Mouse (Mus musculus) lung, postnatal 0 days (tissue): ENCODE results near the gene Chmp3. TPM values are rescaled to one million over a fixed set of nuclear protein-coding genes. Genes with fewer than 3 reads are reported as not detected.
A peak's percentile ranks its signal among the peaks of the same experiment; 100 is the strongest.

Experiments used
- ATAC-seq: fragments of 200-750 bp; cut with Nextera tagmentation; 2 replicates; pipeline ENCODE4 v1.8.0; 2017; ENCODE audit warnings: moderate library complexity
- DNase-seq: peaks from one replicate; pipeline ENCODE4 v3.0.0-alpha.2; 2016; ENCODE audit warnings: low spot score
- H3K27ac ChIP-seq: fragments of 300-500 bp; sonication (generic); 2 replicates; pipeline ENCODE4 v1.5.1; 2014; ENCODE audit warnings: antibody characterized with exemption, mild to moderate bottlenecking, low read length, mixed read lengths
- H3K27me3 ChIP-seq: fragments of 300-500 bp; sonication (generic); replicated peaks from 2 replicates; pipeline ENCODE4 v1.6.1; 2014; ENCODE audit warnings: low read length, mixed read lengths; ENCODE audit not compliant: insufficient read depth
- H3K36me3 ChIP-seq: fragments of 300-500 bp; sonication (generic); 2 replicates; pipeline ENCODE4 v1.6.1; 2014; ENCODE audit warnings: low read length, mixed read lengths; ENCODE audit not compliant: insufficient read depth
- H3K4me1 ChIP-seq: fragments of 300-500 bp; sonication (generic); 2 replicates; pipeline ENCODE4 v1.6.1; 2014; ENCODE audit warnings: antibody characterized with exemption, low read depth, low read length, mixed read lengths; ENCODE audit not compliant: insufficient read depth
- H3K4me2 ChIP-seq: fragments of 300-500 bp; sonication (generic); replicated peaks from 2 replicates; pipeline ENCODE4 v1.6.1; 2014; ENCODE audit warnings: low read depth, mild to moderate bottlenecking, low read length, moderate library complexity, mixed read lengths
- H3K4me3 ChIP-seq: fragments of 300-500 bp; sonication (generic); 2 replicates; pipeline ENCODE4 v1.5.1; 2014; ENCODE audit warnings: low read depth, low read length
- H3K9ac ChIP-seq: fragments of 300-500 bp; sonication (generic); replicated peaks from 2 replicates; pipeline ENCODE4 v1.6.1; 2014; ENCODE audit warnings: low read depth, mild to moderate bottlenecking
- H3K9me3 ChIP-seq: fragments of 300-500 bp; sonication (generic); 2 replicates; pipeline ENCODE4 v1.6.1; 2016; ENCODE audit warnings: low read length, mixed read lengths
- CTCF ChIP-seq: IDR thresholded peaks from 2 replicates; pipeline ENCODE4 v1.5.1; 2016; ENCODE audit warnings: antibody characterized with exemption, mild to moderate bottlenecking
- EP300 ChIP-seq: IDR thresholded peaks from 2 replicates; pipeline ENCODE4 v1.6.1; 2016; ENCODE audit warnings: antibody characterized with exemption, mild to moderate bottlenecking, control low read depth
- WGBS: fragments of 180-500 bp; shearing (Covaris S2); extraction: QIAGEN DNeasy Blood & Tissue Kit; methylation state at CpG from one replicate; pipeline ENCODE4 v1.1.7; 2014; 5-methylcytosine and 5-hydroxymethylcytosine counted together
- polyA plus RNA-seq: library from polyadenylated mRNA; unstranded; fragments of >200 nt; fragmentation: Nextera tagmentation; extraction: Ambion mirVana; gene quantifications from 2 replicates; pipeline ENCODE4 v1.2.1, GENCODE M21; 2015

Gene Chmp3
- polyA plus RNA-seq, 1 experiment from 2014 or later = 83.4 TPM

DNA sequence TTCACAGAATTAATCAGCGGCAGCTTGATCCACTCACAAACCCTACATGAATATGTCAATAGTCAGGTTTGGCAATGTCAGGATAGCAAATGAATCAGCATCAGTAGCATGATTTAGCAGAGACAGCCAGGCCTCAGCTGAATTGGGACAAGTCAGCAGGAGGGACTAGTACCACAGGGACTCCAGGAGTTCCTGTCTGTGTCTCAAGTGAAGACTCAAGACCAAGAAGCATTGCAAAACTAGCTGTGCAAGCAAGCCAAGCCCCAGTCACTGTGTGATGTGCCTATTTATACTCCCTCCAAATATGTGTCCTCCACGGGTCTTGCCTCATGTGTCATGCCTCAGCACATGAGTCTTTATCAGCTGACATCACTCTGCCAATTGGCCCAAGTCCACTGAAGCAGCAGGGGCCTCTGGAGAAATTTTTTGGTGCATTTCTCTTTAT lies 11.9 kb downstream of the Chmp3 start:
- WGBS = 64% methylated on average over 2 of the region's 2 CpGs
- ATAC-seq = peak; percentile 41; the same call in 1 of the 2 replicates
- H3K27me3 ChIP-seq = no peaks in the 10 kb centered on the region

DNA sequence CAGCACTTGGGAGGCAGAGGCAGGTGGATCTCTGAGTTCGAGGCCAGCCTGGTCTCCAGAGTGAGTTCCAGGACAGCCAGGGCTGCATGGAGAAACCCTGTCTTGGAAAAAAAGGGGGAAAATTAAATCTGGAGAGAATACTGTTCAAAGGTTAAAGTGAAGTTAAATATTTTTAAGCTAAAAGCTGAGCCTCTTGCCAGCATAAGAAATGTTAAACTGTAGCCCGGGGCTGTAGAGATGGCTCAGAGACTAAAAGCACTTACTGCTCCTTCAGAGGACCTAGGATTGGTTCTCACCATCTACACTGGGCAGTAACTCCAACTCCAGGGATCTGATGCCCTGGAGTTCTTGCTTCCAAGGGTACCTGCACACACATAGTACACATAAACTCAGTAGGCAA lies 13.2 kb downstream of the Chmp3 start:
- WGBS = 91% methylated on average over 2 of the region's 2 CpGs
- no peak for TF ChIP-seq EP300
- TF ChIP-seq CTCF = no peak
- H3K9ac ChIP-seq = no peak overlapping the region
- H3K27me3 ChIP-seq = no peaks in the 10 kb centered on the region
- H3K4me3 ChIP-seq = no peak overlapping the region
- peaks cover 6% of the 10 kb centered on the region; the same call in 1 of the 2 replicates for H3K36me3 ChIP-seq
- H3K4me1 ChIP-seq = no peaks in the 10 kb centered on the region
- no peak overlapping the region for H3K27ac ChIP-seq
- no peak overlapping the region for H3K4me2 ChIP-seq
- H3K9me3 ChIP-seq = no peaks in the 10 kb centered on the region
- no peak for ATAC-seq
- no peak for DNase-seq

More for the DNA sequence above, 11.9 kb downstream of the Chmp3 start:
- Histone ChIP-seq H3K9ac (no peak overlapping the region), H3K4me3 (no peak overlapping the region), H3K4me1 (no peaks in the 10 kb centered on the region), H3K27ac (no peak overlapping the region), H3K4me2 (no peak overlapping the region), H3K9me3 (no peaks in the 10 kb centered on the region), H3K36me3 (peaks cover 3% of the 10 kb centered on the region; the same call in 1 of the 2 replicates)
- DNase-seq = peak; percentile 11
- TF ChIP-seq EP300 = no peak
- no peak for TF ChIP-seq CTCF

DNA sequence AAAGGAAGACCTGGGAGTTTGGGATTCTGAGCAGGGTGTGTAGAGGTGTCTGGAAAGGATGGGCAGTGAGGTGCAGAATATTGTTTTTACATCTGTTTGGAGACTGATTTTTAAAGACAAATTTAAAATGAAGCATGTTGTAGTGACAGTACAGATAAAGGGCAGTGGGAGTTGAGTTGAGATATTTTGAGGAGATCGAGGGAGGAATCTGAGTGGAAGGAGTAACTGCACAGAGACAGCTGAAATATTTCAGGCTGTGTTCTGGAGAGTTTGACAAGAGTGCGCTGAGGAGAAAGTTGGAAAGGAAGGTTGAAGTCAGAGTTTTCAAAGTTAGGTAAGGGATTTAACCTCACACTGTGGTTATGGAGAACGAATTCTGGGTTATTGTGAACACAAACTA lies 25.0 kb downstream of the Chmp3 start:
- Histone ChIP-seq H3K27ac (no peak overlapping the region), H3K4me3 (no peak overlapping the region), H3K36me3 (no peaks in the 10 kb centered on the region; the same call in 1 of the 2 replicates), H3K9me3 (no peaks in the 10 kb centered on the region), H3K27me3 (no peaks in the 10 kb centered on the region), H3K9ac (no peak overlapping the region), H3K4me2 (no peak overlapping the region), H3K4me1 (no peaks in the 10 kb centered on the region)
- DNase-seq = no peak
- WGBS = 78% methylated on average over 3 of the region's 3 CpGs
- TF ChIP-seq CTCF (no peak), EP300 (no peak)
- ATAC-seq = no peak

DNA sequence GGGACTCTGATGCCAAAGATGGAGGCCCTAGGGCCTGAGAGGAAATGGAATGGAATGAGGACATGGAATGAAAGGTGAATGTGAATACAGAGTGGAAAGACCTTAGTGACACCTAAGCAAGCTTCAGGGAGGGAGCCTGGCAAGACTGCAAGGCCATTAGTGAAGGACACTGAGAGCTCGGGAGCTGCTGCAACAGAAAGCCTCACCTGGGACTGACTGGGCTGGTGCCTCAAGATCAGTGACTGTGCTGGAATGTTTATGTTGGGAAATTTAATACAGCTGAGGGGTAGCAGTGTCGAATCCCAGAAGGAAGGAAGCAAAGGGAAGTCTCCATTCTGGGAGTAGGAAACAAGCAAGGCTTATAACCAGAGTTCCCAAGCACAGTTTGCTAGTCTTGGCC lies 25.4 kb downstream of the Chmp3 start:
- 42% methylated on average over 2 of the region's 2 CpGs for WGBS

DNA sequence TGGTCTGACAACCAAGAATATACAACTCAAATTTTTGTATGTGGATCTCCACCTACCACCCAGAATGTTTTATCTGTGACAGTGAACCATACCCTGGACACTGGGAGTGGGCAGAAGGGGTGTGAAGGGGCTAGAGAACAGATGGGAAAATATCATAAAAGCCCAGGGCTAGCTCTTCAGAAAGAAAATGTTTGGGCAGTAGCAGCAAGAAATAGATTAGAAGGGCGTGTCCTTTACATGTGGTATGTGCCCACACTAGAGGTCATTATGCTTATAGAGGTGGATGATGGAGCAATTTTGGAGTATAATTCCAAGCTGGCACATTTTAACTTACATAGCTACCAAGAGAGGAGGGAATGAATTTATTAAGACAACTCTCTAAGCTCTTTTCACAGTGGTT lies 31.8 kb downstream of the Chmp3 start:
- Histone ChIP-seq H3K9me3 (no peaks in the 10 kb centered on the region), H3K4me3 (no peak overlapping the region), H3K27me3 (no peaks in the 10 kb centered on the region), H3K4me2 (no peak overlapping the region), H3K4me1 (no peaks in the 10 kb centered on the region), H3K9ac (no peak overlapping the region), H3K27ac (no peak overlapping the region), H3K36me3 (no peaks in the 10 kb centered on the region; the same call in 1 of the 2 replicates)
- TF ChIP-seq CTCF = no peak
- no peak for TF ChIP-seq EP300
- 91% methylated on average over 1 of the region's 1 CpGs for WGBS
- ATAC-seq (no peak), DNase-seq (no peak)

More for the DNA sequence above, 25.4 kb downstream of the Chmp3 start:
- H3K9me3 ChIP-seq = no peaks in the 10 kb centered on the region
- no peaks in the 10 kb centered on the region for H3K27me3 ChIP-seq
- no peak overlapping the region for H3K9ac ChIP-seq
- H3K4me1 ChIP-seq = no peaks in the 10 kb centered on the region
- TF ChIP-seq EP300 (no peak), CTCF (no peak)
- ATAC-seq = no peak
- no peak overlapping the region for H3K27ac ChIP-seq
- no peak overlapping the region for H3K4me3 ChIP-seq
- H3K4me2 ChIP-seq = no peak overlapping the region
- H3K36me3 ChIP-seq = no peaks in the 10 kb centered on the region; the same call in 1 of the 2 replicates
- no peak for DNase-seq

DNA sequence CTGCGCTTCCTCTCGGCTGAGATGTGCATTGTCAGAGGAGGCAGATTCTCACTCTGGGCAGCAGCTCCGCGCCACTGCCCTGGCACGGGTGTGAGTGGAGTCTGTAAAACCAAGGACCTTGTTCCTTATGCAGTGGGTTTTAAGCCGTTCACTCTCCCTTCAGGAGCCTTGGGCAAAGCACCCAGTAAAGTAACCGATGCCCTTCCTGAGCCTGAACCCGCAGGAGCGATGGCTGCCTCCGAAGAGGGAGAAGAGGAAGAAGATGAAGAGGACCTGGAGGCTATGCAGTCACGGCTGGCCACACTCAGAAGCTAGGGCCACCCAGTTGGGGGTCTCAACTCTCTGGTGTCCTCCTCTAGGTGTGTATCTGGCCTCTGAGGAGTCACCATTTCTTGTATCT lies 35.9 kb downstream of the Chmp3 start:
- H3K27me3 ChIP-seq = no peaks in the 10 kb centered on the region
- TF ChIP-seq EP300 (no peak), CTCF (no peak)
- H3K9me3 ChIP-seq = no peaks in the 10 kb centered on the region
- no peak overlapping the region for H3K9ac ChIP-seq
- peaks cover 6% of the 10 kb centered on the region; the same call in 1 of the 2 replicates for H3K36me3 ChIP-seq
- H3K4me2 ChIP-seq = no peak overlapping the region
- no peak for DNase-seq
- H3K4me1 ChIP-seq = no peaks in the 10 kb centered on the region
- H3K27ac ChIP-seq = no peak overlapping the region
- H3K4me3 ChIP-seq = no peak overlapping the region
- ATAC-seq = no peak
- 94% methylated on average over 11 of the region's 11 CpGs for WGBS

DNA sequence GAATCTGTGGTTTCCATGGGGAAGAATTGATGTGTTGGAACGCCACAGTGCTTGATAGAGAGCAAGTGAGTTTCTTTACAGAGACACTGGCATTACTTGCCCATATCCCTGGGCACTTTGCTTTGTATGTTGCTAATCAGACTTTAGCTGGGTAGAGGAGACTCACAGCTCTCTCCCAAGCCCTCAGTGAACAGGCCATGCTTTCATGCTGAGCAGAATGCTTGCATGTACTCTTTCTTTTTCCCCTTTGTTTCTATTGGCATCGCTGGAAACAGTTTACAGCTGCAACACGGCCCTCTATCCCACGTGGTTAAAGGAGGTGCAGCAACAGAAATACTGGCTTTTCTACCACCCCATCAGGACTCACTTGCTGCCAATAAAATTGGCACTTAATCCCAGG lies 39.6 kb downstream of the Chmp3 start:
- no peaks in the 10 kb centered on the region for H3K27me3 ChIP-seq
- H3K27ac ChIP-seq = no peak overlapping the region
- H3K4me1 ChIP-seq = no peaks in the 10 kb centered on the region
- DNase-seq (no peak), ATAC-seq (no peak)
- H3K9ac ChIP-seq = no peak overlapping the region
- no peak overlapping the region for H3K4me2 ChIP-seq
- H3K4me3 ChIP-seq = no peak overlapping the region
- WGBS = 77% methylated on average over 4 of the region's 4 CpGs
- H3K9me3 ChIP-seq = no peaks in the 10 kb centered on the region
- H3K36me3 ChIP-seq = peaks cover 6% of the 10 kb centered on the region
- no peak for TF ChIP-seq CTCF
- no peak for TF ChIP-seq EP300
